Comparison of ENCODE assay signal across 20 mouse cellular contexts in genomic region chr2:105132300-105132699, GRCm38 (mm10). TPM values are rescaled to one million over a fixed set of nuclear protein-coding genes. Genes with fewer than 3 reads are reported as not detected.
A peak's percentile ranks its signal among the peaks of the same experiment; 100 is the strongest.
DNase-seq lines count a peak whose midpoint lies in the region; ATAC-seq lines count a peak whose summit lies in the region.
"Had no signal": no experiment of that assay in that cellular context is flagged by ENCODE, and none has a peak within 500 bp of the region (broad histone marks: within the 10 kb centered on the region; RNA-seq: fewer than 3 reads in every experiment).

No protein-coding gene starts in this region.

- WGBS in heart, embryonic 15.5 days, result 8% methylated on average over 17 of the region's 17 CpGs
- under 1% methylated on average over 17 of the region's 17 CpGs for WGBS in midbrain, embryonic 10.5 days
- WGBS in midbrain, embryonic 13.5 days, result under 1% methylated on average over 17 of the region's 17 CpGs
- 2% methylated on average over 17 of the region's 17 CpGs for WGBS in neural tube, embryonic 12.5 days

- DNase-seq in heart, postnatal 36 days, result no peak
- DNase-seq in midbrain, embryonic 10.5 days (ENCODE audit: low spot score), result peak; percentile 49
- peak; percentile 61 for DNase-seq in embryo, embryonic 9.5 days (ENCODE audit: extremely low spot score)
- no peak for DNase-seq in spleen, adult 12 weeks (ENCODE audit: low spot score)
- DNase-seq: cerebellum, adult 8-10 months; gastrocnemius, postnatal 25 days; layer of hippocampus, postnatal 36 days; lung, postnatal 10 days; midbrain, embryonic 14.5 days; thymus, postnatal 14 days had no signal

- ATAC-seq in heart, embryonic 15.5 days (replicated peaks; ENCODE audit: insufficient number of reproducible peaks, insufficient read depth, low FRiP score, low read depth), result no peak
- no peak for ATAC-seq in midbrain, embryonic 13.5 days
- no peak for ATAC-seq in neural tube, embryonic 12.5 days (ENCODE audit: low FRiP score, low read depth)
- ATAC-seq in granulocyte monocyte progenitor cell, adult 5-6 weeks (replicated peaks; ENCODE audit: poor library complexity, severe bottlenecking), result no peak
- ATAC-seq: forebrain, embryonic 16.5 days had no signal

- no peak overlapping the region for H3K27ac ChIP-seq in heart, embryonic 15.5 days
- no peak overlapping the region for H3K27ac ChIP-seq in midbrain, embryonic 10.5 days (replicated peaks)
- no peak overlapping the region for H3K27ac ChIP-seq in midbrain, embryonic 13.5 days
- H3K27ac ChIP-seq in neural tube, embryonic 12.5 days, result no peak overlapping the region
- H3K27ac ChIP-seq: embryonic facial prominence, embryonic 13.5 days had no signal

- intact Hi-C loops in heart, postnatal 36 days (cut with DNase I), result loop anchor here (5.0 kb wide), 2 partner anchors 40 to 540 kb away; no protein-coding TSS in a partner anchor

- H3K4me1 ChIP-seq in heart, embryonic 15.5 days (replicated peaks), result peaks cover 36% of the 10 kb centered on the region
- peaks cover 16% of the 10 kb centered on the region for H3K4me1 ChIP-seq in midbrain, embryonic 10.5 days
- peaks cover 11% of the 10 kb centered on the region; the same call in 1 of the 2 replicates for H3K4me1 ChIP-seq in midbrain, embryonic 13.5 days (replicated peaks)
- H3K4me1 ChIP-seq in neural tube, embryonic 12.5 days, result peaks cover 7% of the 10 kb centered on the region

- H3K4me3 ChIP-seq in heart, embryonic 15.5 days, result no peak overlapping the region
- no peak overlapping the region for H3K4me3 ChIP-seq in midbrain, embryonic 10.5 days
- H3K4me3 ChIP-seq in midbrain, embryonic 13.5 days (replicated peaks), result no peak overlapping the region
- H3K4me3 ChIP-seq in neural tube, embryonic 12.5 days, result no peak overlapping the region
- H3K4me3 ChIP-seq: embryonic facial prominence, embryonic 13.5 days had no signal

- peaks cover 90% of the 10 kb centered on the region for H3K27me3 ChIP-seq in heart, embryonic 15.5 days
- H3K27me3 ChIP-seq in midbrain, embryonic 10.5 days (ENCODE audit: low read depth, poor library complexity, severe bottlenecking), result peaks cover 100% of the 10 kb centered on the region
- H3K27me3 ChIP-seq in midbrain, embryonic 13.5 days, result peaks cover 98% of the 10 kb centered on the region
- peaks cover 98% of the 10 kb centered on the region for H3K27me3 ChIP-seq in neural tube, embryonic 12.5 days (replicated peaks)

- no peak overlapping the region for H3K9ac ChIP-seq in heart, embryonic 15.5 days
- H3K9ac ChIP-seq in midbrain, embryonic 13.5 days (replicated peaks), result no peak overlapping the region
- H3K9ac ChIP-seq in neural tube, embryonic 12.5 days, result no peak overlapping the region
- H3K9ac ChIP-seq: embryonic facial prominence, embryonic 13.5 days had no signal

- H3K9me3 ChIP-seq in heart, embryonic 15.5 days (replicated peaks), result no peaks in the 10 kb centered on the region
- H3K9me3 ChIP-seq in midbrain, embryonic 10.5 days (replicated peaks), result no peaks in the 10 kb centered on the region
- no peaks in the 10 kb centered on the region for H3K9me3 ChIP-seq in midbrain, embryonic 13.5 days
- H3K9me3 ChIP-seq in neural tube, embryonic 12.5 days, result no peaks in the 10 kb centered on the region
- H3K9me3 ChIP-seq: embryonic facial prominence, embryonic 13.5 days had no signal

- no peaks in the 10 kb centered on the region for H3K36me3 ChIP-seq in heart, embryonic 15.5 days
- H3K36me3 ChIP-seq in midbrain, embryonic 10.5 days, result no peaks in the 10 kb centered on the region
- H3K36me3 ChIP-seq in midbrain, embryonic 13.5 days, result no peaks in the 10 kb centered on the region
- no peaks in the 10 kb centered on the region for H3K36me3 ChIP-seq in neural tube, embryonic 12.5 days
- H3K36me3 ChIP-seq: embryonic facial prominence, embryonic 13.5 days had no signal

- peak overlapping the region; percentile 38 for H3K4me2 ChIP-seq in heart, embryonic 15.5 days
- H3K4me2 ChIP-seq in midbrain, embryonic 13.5 days (replicated peaks), result no peak overlapping the region
- H3K4me2 ChIP-seq in neural tube, embryonic 12.5 days (replicated peaks), result 0 out of 2 replicates have a peak overlapping the region, but pooled peaks have one; percentile 5
- H3K4me2 ChIP-seq: embryonic facial prominence, embryonic 13.5 days had no signal

RNA-seq across cellular contexts. Expression of gene Wt1, which starts 6.0 kb away (rescaled TPM):
- 21.9 and 23.5 TPM in 2 replicates for polyA plus RNA-seq in heart, embryonic 15.5 days (2015; fragmentation: Nextera tagmentation; extraction: Ambion mirVana)
- 1 to 10 TPM; 5.2 to 6.9 TPM for total RNA-seq in heart, postnatal 36 days (2021)
- polyA plus RNA-seq in midbrain, embryonic 10.5 days (2016; fragmentation: Nextera tagmentation; extraction: Ambion mirVana), result 0.05 TPM in 1 of 2 replicates, not detected in the other
- polyA plus RNA-seq in midbrain, embryonic 13.5 days (2015; fragmentation: Nextera tagmentation; extraction: Ambion mirVana), result 0.11 TPM in 1 of 2 replicates, not detected in the other
- polyA plus RNA-seq in neural tube, embryonic 12.5 days (2016; fragmentation: Nextera tagmentation; extraction: Ambion mirVana), result 2.5 and 3.1 TPM in 2 replicates
- total RNA-seq in granulocyte monocyte progenitor cell, adult 5-6 weeks (2014; fragmentation: Nextera tagmentation), result not detected in 2 replicates
- total RNA-seq in granulocyte monocyte progenitor cell, adult 5-6 weeks (2017), result not detected in 2 replicates
- total RNA-seq: layer of hippocampus, postnatal 36 days; neutrophil, adult 5-6 weeks had no signal
- polyA plus RNA-seq: midbrain, embryonic 14.5 days had no signal

RNA-seq across cellular contexts. Expression of gene Gm11060, which starts 40.5 kb away (rescaled TPM):
- not detected in 2 replicates for polyA plus RNA-seq in heart, embryonic 15.5 days (2015; fragmentation: Nextera tagmentation; extraction: Ambion mirVana)
- not detected for total RNA-seq in heart, postnatal 36 days (2021)
- not detected in 2 replicates for polyA plus RNA-seq in midbrain, embryonic 10.5 days (2016; fragmentation: Nextera tagmentation; extraction: Ambion mirVana)
- not detected in 2 replicates for polyA plus RNA-seq in midbrain, embryonic 13.5 days (2015; fragmentation: Nextera tagmentation; extraction: Ambion mirVana)
- polyA plus RNA-seq in neural tube, embryonic 12.5 days (2016; fragmentation: Nextera tagmentation; extraction: Ambion mirVana), result not detected in 2 replicates
- total RNA-seq in granulocyte monocyte progenitor cell, adult 5-6 weeks (2014; fragmentation: Nextera tagmentation), result not detected in 2 replicates
- not detected in 2 replicates for total RNA-seq in granulocyte monocyte progenitor cell, adult 5-6 weeks (2017)
- total RNA-seq: gastrocnemius, postnatal 25 days; layer of hippocampus, postnatal 36 days; neutrophil, adult 5-6 weeks had no signal
- polyA plus RNA-seq: brain, embryonic 14.5 days; embryonic facial prominence, embryonic 13.5 days; forebrain, embryonic 16.5 days; limb, embryonic 14.5 days; midbrain, embryonic 14.5 days; small intestine, adult 2 months had no signal

Comparison
In these comparisons a context has a peak if more than half of its experiments do, and no peak if none do; other contexts are left out.
1. DNase-seq: peak in midbrain, embryonic 10.5 days (single experiment) and embryo, embryonic 9.5 days (single experiment); none in heart, postnatal 36 days (0 of 2) and spleen, adult 12 weeks (single experiment).